Mouse (Mus musculus) gastrocnemius, postnatal 14 days (tissue): ENCODE data around the gene Ivl. TPM values are rescaled to one million over a fixed set of nuclear protein-coding genes. Genes with fewer than 3 reads are reported as not detected.

Source experiments
- DNase-seq: peaks from one replicate; pipeline ENCODE4 v3.0.0; 2021; ENCODE audit warnings: mixed read lengths
- intact Hi-C: fragments of 180-260 bp; cut with DNase I; formaldehyde crosslinking; loops from one replicate; pipeline ENCODE4 v1.15.1; 2025; ENCODE audit warnings: low total_unique reads
- long read RNA-seq, 2 experiments: library from polyadenylated mRNA; stranded (forward); transcript quantifications; one replicate each; pipeline ENCODE4 v2.0.0; 2021
- total RNA-seq, 2 experiments: library from RNA; stranded (reverse); gene quantifications; 2 replicates each; pipeline ENCODE4 v1.2.3; 2021

Gene Ivl
- not detected for total RNA-seq
- long read RNA-seq, experiment 1 = 0 reads
- long read RNA-seq, experiment 2 = 0 reads

- intact Hi-C loops = no loop called here
- DNase-seq = no peak
Measured at GRCm38 (mm10) chr3:92573449-92574041, at the start of gene Ivl. Gene Ivl (minus strand): TSS chr3:92573735.

GRCm38 (mm10) chr3:92621560-92621959, 48.0 kb upstream of the Ivl start, which contains the start of gene Lce6a:
Gene Lce6a (minus strand): TSS chr3:92621660.
- DNase-seq = no peak
- intact Hi-C loops = no loop called here

- DNase-seq = no peak
- intact Hi-C loops = no loop called here
Measured at GRCm38 (mm10) chr3:92609804-92610203, 36.3 kb upstream of the Ivl start.

GRCm38 (mm10) chr3:92607392-92607791, 33.9 kb upstream of the Ivl start, which contains the start of gene 2210017I01Rik:
Gene 2210017I01Rik (minus strand): TSS chr3:92607492.
- intact Hi-C loops = no loop called here
- DNase-seq = no peak

DNA sequence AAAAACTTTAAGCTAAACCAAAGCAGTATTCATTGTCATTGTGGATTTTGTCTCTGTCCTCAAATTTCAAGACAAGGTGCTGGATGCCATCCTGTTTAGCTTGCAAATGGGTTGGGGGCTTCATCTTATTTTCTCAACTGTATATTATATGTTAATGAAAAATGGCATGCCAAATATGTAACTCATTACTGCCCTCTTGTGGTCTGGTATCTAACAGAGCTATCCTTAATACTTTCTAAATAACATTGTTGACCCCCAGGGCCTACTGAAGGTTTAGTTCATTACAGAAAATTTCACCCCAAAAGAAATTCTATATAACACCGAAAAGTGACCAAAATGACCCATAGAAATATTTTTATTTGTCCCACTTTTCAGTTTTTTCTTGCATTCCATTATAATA, 28.6 kb upstream of the Ivl start:
- intact Hi-C loops = no loop called here

GRCm38 (mm10) chr3:92600456-92600855, 26.9 kb upstream of the Ivl start:
- intact Hi-C loops = no loop called here

More for the DNA sequence above, 28.6 kb upstream of the Ivl start:
- DNase-seq = no peak

GRCm38 (mm10) chr3:92599973-92600372, 26.4 kb upstream of the Ivl start:
- DNase-seq = no peak
- intact Hi-C loops = no loop called here

More at GRCm38 (mm10) chr3:92600456-92600855, 26.9 kb upstream of the Ivl start:
- DNase-seq = no peak

GRCm38 (mm10) chr3:92598429-92598828, 24.9 kb upstream of the Ivl start:
- intact Hi-C loops = no loop called here
- no peak for DNase-seq

DNA sequence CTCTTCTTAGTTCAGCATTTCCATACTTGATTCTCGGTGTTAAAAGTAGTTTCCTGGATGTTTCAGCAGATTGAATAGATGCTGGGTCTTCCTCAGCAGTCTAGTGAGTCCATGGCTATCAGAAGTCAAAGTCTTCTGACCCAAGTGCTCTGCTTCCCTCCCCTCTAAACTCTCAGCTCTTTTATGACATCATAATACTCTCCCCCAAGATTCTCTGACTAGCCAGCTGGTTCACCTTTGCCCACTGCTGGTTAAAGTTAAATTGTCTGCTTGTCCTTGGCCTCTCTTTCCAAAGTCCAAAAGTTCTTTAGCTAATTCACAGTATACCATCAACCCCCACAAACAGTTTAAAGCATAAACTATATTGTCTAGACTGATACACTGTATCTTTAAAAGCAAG, 15.3 kb upstream of the Ivl start, which contains the start of gene Smcp:
TSS of gene Smcp (minus strand) at position 140 of the 400 bp plus-strand sequence.
- DNase-seq = no peak
- intact Hi-C loops = no loop called here

GRCm38 (mm10) chr3:92587190-92587589, 13.7 kb upstream of the Ivl start:
- DNase-seq = no peak
- intact Hi-C loops = no loop called here

GRCm38 (mm10) chr3:92585055-92585454, 11.5 kb upstream of the Ivl start:
- no peak for DNase-seq
- intact Hi-C loops = no loop called here

DNA sequence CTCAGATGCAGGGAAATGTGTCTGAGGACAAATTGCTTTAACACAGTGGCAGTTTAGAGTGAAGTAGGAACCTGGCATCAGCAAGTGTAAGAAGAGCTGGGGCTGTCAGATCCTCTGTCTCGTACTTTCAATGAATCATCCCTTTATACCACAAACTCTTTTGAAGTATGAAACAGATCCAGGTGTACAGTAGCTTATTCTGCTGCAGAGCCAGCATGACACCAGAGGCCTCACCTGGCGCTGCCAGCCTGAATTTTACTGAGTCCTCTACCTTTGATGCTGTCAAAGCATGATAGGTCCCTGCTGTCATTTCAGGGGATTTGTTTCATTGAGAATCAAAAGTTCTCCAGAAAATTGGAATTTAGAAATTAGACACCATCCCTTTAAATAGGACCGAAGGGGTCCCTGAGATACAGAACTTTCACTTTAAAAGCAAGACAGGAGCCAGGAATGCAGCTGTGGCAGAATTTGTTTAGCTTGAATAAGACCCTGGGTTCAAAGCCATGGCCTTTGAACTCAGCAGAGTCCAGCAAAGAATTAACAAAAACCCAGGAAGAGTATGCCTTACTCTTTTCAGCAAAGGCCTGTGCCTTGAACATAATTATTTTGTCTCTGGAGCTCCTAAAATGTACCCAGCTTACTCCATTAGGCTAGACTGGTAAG, 9.8 kb upstream of the Ivl start:
- intact Hi-C loops = no loop called here
- DNase-seq = no peak

- no peak for DNase-seq
Measured at GRCm38 (mm10) chr3:92579508-92579907, 6.0 kb upstream of the Ivl start.

GRCm38 (mm10) chr3:92578652-92579413, 5.3 kb upstream of the Ivl start:
- DNase-seq = no peak
- intact Hi-C loops = no loop called here

More at GRCm38 (mm10) chr3:92579508-92579907, 6.0 kb upstream of the Ivl start:
- intact Hi-C loops = no loop called here

DNA sequence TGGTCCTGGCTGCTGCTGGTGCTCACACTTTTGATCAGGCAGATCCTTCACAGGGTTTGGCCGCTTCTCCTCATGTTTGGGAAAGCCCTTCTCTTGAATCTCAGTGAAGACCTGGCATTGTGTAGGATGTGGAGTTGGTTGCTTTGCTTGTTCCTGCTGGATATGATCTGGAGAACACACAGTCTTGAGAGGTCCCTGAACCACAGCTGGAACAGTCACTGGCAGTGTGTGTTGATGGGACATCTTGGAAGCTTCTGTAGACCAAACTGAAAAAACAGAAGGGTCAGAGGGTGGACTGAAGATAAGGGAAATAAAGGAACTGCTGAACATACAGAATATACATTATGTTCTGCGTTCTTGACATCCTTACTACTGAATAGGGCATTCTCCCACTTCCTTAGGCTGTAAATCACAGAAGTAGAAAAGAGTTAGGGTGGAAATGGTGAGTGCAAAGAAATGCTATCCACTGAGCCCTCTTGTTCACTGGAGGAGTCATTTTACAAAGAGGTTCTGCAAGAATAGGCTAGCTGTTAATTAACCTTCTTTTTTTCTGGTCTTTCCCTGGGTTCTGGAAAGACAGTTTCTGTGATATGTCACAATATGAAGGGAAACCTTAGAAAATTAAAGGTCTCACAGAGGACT, 900 bp downstream of the Ivl start:
- intact Hi-C loops = no loop called here
- DNase-seq = no peak

- no peak for DNase-seq
- intact Hi-C loops = no loop called here
Measured at GRCm38 (mm10) chr3:92568752-92569151, 4.8 kb downstream of the Ivl start.

- intact Hi-C loops = no loop called here
- no peak for DNase-seq
Measured at GRCm38 (mm10) chr3:92565418-92565817, 8.1 kb downstream of the Ivl start.

DNA sequence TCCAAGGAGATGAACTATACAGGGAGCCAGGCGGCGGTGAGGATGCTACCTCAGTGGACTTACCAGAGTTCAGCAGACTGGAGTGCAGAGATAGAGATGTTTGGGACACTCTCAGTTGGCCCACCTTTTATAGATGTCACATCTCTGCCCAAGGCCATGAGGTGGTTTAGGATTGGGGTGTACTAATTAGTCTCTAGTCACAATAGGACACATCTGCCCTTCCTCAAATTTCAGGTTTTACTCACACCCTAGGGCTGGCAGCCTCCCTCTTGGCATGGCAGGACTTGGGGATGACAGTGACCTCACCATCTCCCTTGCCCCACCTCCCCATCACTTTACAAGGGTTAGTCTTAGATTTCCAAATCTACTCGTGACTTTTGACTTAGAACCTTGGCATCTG, 39.1 kb downstream of the Ivl start, which contains the start of gene 2310046K23Rik:
TSS of gene 2310046K23Rik (minus strand) at position 101 of the 400 bp plus-strand sequence.
- intact Hi-C loops = no loop called here
- DNase-seq = no peak
